Mouse (Mus musculus) cerebellum, adult 2 months (tissue): ENCODE measurements at regions not wholly inside any gene's neighbourhood (a gene's known extent, or its start where the extent isn't known, plus 50 kb on each side); places are given as distances from the start of the nearest gene placed in this dataset.
A peak's percentile ranks its signal among the peaks of the same experiment; 100 is the strongest.

Experiments used
- DNase-seq, 2 experiments: peaks; one replicate each; pipeline ENCODE4 v3.0.0; 2021
- H3K27ac ChIP-seq: fragments of 200-500 bp; 2 replicates; pipeline ENCODE4 v1.5.1; 2012; ENCODE audit warnings: low read length, control low read depth, inconsistent platforms; ENCODE audit not compliant: insufficient read depth
- H3K27me3 ChIP-seq: fragments of 200-500 bp; 2 replicates; pipeline ENCODE4 v1.6.1; 2012; ENCODE audit warnings: inconsistent platforms, mild to moderate bottlenecking, low read length, moderate library complexity; ENCODE audit not compliant: control insufficient read depth, insufficient read depth
- H3K4me1 ChIP-seq: fragments of 200-500 bp; 2 replicates; pipeline ENCODE4 v1.6.1; 2011; ENCODE audit warnings: low read length; ENCODE audit not compliant: control insufficient read depth, insufficient read depth
- H3K4me3 ChIP-seq: fragments of 200-500 bp; replicated peaks from 2 replicates; pipeline ENCODE3; 2011; ENCODE audit warnings: mild to moderate bottlenecking, low read depth, low read length, control low read depth; ENCODE audit not compliant: insufficient read depth
- CTCF ChIP-seq: fragments of 200-500 bp; IDR thresholded peaks from 2 replicates; pipeline ENCODE4 v1.5.1; 2011; ENCODE audit warnings: low read depth, mild to moderate bottlenecking, control low read depth, low read length, moderate library complexity, borderline replicate concordance; ENCODE audit not compliant: insufficient read depth
- POLR2A ChIP-seq: fragments of 200-500 bp; IDR thresholded peaks from 2 replicates; pipeline ENCODE4 v1.6.1; 2011; ENCODE audit warnings: low read length, control low read depth, borderline replicate concordance; ENCODE audit not compliant: insufficient read depth
- WGBS: fragments of 180-500 bp; shearing (Covaris S2); methylation state at CpG from one replicate; pipeline ENCODE4 v1.1.7; 2018; 5-methylcytosine and 5-hydroxymethylcytosine counted together

DNA sequence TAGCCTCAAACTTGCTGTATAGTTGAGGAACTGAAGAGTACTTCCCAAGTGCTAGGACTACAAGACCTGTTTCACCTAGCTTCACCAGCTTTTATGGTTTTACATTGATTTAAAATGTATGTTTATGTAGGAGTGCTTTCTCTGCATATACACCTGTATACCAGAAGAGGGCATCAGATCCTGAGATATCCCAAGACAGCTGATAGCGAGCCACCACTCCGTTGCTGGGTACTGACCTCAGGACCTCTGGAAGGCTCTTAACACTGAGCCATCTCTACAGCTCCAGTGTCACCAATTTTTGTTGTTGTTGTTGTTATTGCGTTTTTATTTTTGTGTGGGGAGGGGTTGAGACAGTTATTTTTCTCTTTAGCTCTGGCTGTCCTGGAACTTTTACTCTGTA lies 55.9 kb upstream of the Ddx3x start:
- Histone ChIP-seq H3K27ac (no peak overlapping the region), H3K27me3 (no peaks in the 10 kb centered on the region), H3K4me1 (no peaks in the 10 kb centered on the region), H3K4me3 (no peak overlapping the region)
- 2% methylated on average over 3 of the region's 3 CpGs for WGBS
- peak in 1 of 2 experiments; percentile 32 for DNase-seq
- TF ChIP-seq POLR2A, result no peak
- peak; percentile 64 for TF ChIP-seq CTCF

DNA sequence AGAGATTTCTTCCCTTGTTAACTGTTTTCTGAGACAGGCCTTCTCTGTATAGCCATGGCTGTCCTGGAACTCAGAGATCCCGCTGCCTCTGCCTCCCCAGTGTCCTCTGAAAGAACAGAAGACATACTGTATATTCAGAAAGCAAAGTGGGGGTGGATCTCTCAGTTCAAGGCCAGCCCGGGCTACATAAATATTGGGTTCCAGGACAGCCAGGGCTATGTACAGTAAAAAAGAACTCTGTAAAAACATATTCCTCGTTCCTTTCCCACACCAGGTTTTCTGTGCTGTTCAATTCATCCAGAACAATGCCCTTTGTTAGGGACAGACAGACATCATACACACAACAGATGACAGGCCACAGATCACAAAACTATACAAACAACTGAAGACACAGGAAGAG lies 54.3 kb upstream of the Ddx3x start:
- no peaks in the 10 kb centered on the region for H3K4me1 ChIP-seq
- no peak overlapping the region for H3K4me3 ChIP-seq
- H3K27me3 ChIP-seq, result no peaks in the 10 kb centered on the region
- WGBS, result 80% methylated on average over 3 of the region's 3 CpGs
- no peak overlapping the region for H3K27ac ChIP-seq
- no peak for DNase-seq
- TF ChIP-seq POLR2A, result no peak
- no peak for TF ChIP-seq CTCF

DNA sequence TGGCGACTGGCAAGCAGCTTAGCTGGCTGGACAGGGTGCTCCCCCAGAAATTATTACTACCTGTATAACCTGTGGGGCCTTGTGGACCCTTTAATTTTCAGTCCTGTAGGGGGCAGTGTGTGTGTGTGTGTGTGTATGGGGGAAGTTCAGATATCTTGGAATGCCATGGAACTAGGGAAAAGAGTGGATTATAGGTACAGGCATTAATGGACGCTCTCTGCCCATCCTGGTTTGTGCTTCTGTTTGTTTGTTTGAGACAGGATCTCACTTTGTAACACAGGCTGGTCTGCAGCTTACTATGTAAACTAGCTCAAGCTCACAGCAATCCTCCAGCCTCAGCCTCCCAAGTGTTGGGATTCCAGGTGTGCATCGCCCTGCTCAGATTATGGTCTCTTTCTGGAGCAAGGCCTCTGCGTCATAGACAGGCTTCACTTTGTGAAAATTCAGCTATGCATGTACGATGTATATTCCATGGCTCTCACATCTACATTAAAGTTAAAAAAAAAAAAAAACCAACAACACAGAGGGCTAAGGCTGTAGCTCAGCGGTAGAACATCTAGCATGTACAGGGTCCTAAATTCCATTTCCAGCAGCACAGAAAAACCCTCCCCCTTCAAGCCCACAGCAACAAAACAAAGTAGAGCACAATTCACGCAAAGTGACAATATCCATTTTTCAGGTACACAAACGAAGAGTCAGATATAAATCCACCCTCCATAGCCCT lies 50.7 kb upstream of the Ddx3x start:
- no peak for TF ChIP-seq POLR2A
- peak; percentile 38; the same call in 1 of the 2 replicates for TF ChIP-seq CTCF
- no peaks in the 10 kb centered on the region for H3K4me1 ChIP-seq
- peak overlapping the region; percentile 43; the same call in 1 of the 2 replicates for H3K27ac ChIP-seq
- no peaks in the 10 kb centered on the region for H3K27me3 ChIP-seq
- WGBS, result 14% methylated on average over 8 of the region's 8 CpGs
- H3K4me3 ChIP-seq, result peak overlapping the region; percentile 65
- peak; percentile 42 to 68 for DNase-seq

- peak; percentile 83 to 91 for DNase-seq
- peak; percentile 37; the same call in 1 of the 2 replicates for TF ChIP-seq POLR2A
- TF ChIP-seq CTCF, result no peak
- Histone ChIP-seq H3K4me1 (no peaks in the 10 kb centered on the region), H3K4me3 (peak overlapping the region; percentile 95), H3K27ac (peak overlapping the region; percentile 82), H3K27me3 (no peaks in the 10 kb centered on the region)
- 2% methylated on average over 17 of the region's 17 CpGs for WGBS
Measured at GRCm38 (mm10) chrX:13230615-13231179, 50.1 kb upstream of the Ddx3x start.
